Mouse (Mus musculus) limb, embryonic 12.5 days (tissue): ENCODE measurements around the gene Nlrx1. TPM values are rescaled to one million over a fixed set of nuclear protein-coding genes. Genes with fewer than 3 reads are reported as not detected.

Source experiments
- ATAC-seq: fragments of 200-750 bp; cut with Nextera tagmentation; 2 replicates; pipeline ENCODE4 v1.8.0; 2017; ENCODE audit warnings: low read depth, moderate TSS enrichment; ENCODE audit not compliant: insufficient number of reproducible peaks, insufficient read depth, low FRiP score, low TSS enrichment
- H3K27ac ChIP-seq: fragments of 300-500 bp; sonication (generic); 2 replicates; pipeline ENCODE4 v1.5.1; 2016; ENCODE audit warnings: mild to moderate bottlenecking, moderate library complexity
- H3K27me3 ChIP-seq: fragments of 300-500 bp; sonication (generic); 2 replicates; pipeline ENCODE4 v1.6.1; 2016; ENCODE audit warnings: mild to moderate bottlenecking, moderate library complexity
- H3K36me3 ChIP-seq: fragments of 300-500 bp; sonication (generic); 2 replicates; pipeline ENCODE4 v1.6.1; 2016; ENCODE audit warnings: mild to moderate bottlenecking, moderate library complexity
- H3K4me1 ChIP-seq: fragments of 300-500 bp; sonication (generic); replicated peaks from 2 replicates; pipeline ENCODE4 v1.6.1; 2016
- H3K4me2 ChIP-seq: fragments of 300-500 bp; sonication (generic); 2 replicates; pipeline ENCODE4 v1.6.1; 2016; ENCODE audit warnings: mild to moderate bottlenecking, moderate library complexity
- H3K4me3 ChIP-seq: fragments of 300-500 bp; sonication (generic); replicated peaks from 2 replicates; pipeline ENCODE4 v1.5.1; 2016; ENCODE audit warnings: mild to moderate bottlenecking
- H3K9ac ChIP-seq: fragments of 300-500 bp; sonication (generic); replicated peaks from 2 replicates; pipeline ENCODE4 v1.6.1; 2016; ENCODE audit warnings: mild to moderate bottlenecking, moderate library complexity
- H3K9me3 ChIP-seq: fragments of 300-500 bp; sonication (generic); 2 replicates; pipeline ENCODE4 v1.6.1; 2016; ENCODE audit warnings: mild to moderate bottlenecking, moderate library complexity
- WGBS: fragments of 180-500 bp; shearing (Covaris S2); methylation state at CpG from one replicate; pipeline ENCODE4 v1.1.7; 2016; 5-methylcytosine and 5-hydroxymethylcytosine counted together
- polyA plus RNA-seq: library from polyadenylated mRNA; unstranded; fragments of >200 nt; fragmentation: Nextera tagmentation; extraction: Ambion mirVana; gene quantifications from 2 replicates; pipeline ENCODE4 v1.2.1, GENCODE M21; 2016

The Nlrx1 gene
- polyA plus RNA-seq, 1 experiment from 2014 or later = 6.7 TPM

DNA sequence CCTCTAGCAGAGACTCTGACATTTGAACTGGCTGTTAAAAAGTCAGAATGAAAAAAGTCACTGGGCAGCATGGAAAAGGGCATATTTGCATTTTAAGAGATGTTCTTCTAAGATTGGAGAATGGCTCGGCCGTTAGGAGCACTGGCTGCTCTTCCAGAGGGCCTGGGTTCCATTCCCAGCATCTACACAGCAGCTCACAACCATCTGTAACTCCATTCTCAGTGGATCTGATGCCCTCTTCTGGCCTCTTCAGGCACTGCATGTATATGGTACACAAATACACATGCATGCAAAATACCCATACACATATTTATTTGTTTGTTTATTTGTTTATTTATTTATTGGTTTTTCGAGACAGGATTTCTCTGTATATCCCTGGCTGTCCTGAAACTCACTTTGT lies 678 bp upstream of the Nlrx1 start:
- Histone ChIP-seq H3K4me2 (no peak overlapping the region), H3K4me3 (no peak overlapping the region)
- ATAC-seq = no peak

DNA sequence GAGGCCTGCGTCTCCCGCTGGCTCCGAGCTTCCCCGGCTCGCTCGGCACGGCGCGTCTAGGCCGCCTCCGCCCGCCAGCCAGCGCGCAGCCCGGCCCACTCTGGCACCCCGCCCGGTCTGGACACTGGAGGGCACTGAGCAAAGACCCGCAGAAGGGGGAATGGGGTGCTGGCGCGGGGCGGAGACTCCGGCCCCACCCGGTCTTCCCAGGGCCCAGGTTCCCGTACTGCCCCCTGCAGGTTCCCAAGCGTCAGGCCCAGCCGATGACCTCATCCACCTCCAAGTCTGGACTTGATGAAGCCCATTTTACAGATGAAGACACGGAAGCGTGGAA lies 405 bp downstream of the Nlrx1 start:
- Histone ChIP-seq H3K27me3 (no peaks in the 10 kb centered on the region), H3K9ac (peak overlapping the region; percentile 83), H3K4me1 (peaks cover 10% of the 10 kb centered on the region; the same call in 1 of the 2 replicates), H3K4me3 (peak overlapping the region; percentile 50), H3K9me3 (0 out of 2 replicates have a peak, but pooled peaks cover 3% of the 10 kb centered on the region), H3K27ac (peak overlapping the region; percentile 59; the same call in 1 of the 2 replicates), H3K36me3 (no peaks in the 10 kb centered on the region), H3K4me2 (peak overlapping the region; percentile 81)
- peak; percentile 69 for ATAC-seq
- WGBS = 5% methylated on average over 28 of the region's 28 CpGs

More for the DNA sequence above, 678 bp upstream of the Nlrx1 start:
- H3K27ac ChIP-seq = no peak overlapping the region
- no peaks in the 10 kb centered on the region for H3K27me3 ChIP-seq
- H3K4me1 ChIP-seq = peaks cover 10% of the 10 kb centered on the region; the same call in 1 of the 2 replicates
- 85% methylated on average over 3 of the region's 3 CpGs for WGBS
- H3K9me3 ChIP-seq = 0 out of 2 replicates have a peak, but pooled peaks cover 3% of the 10 kb centered on the region
- H3K9ac ChIP-seq = no peak overlapping the region
- no peaks in the 10 kb centered on the region for H3K36me3 ChIP-seq

DNA sequence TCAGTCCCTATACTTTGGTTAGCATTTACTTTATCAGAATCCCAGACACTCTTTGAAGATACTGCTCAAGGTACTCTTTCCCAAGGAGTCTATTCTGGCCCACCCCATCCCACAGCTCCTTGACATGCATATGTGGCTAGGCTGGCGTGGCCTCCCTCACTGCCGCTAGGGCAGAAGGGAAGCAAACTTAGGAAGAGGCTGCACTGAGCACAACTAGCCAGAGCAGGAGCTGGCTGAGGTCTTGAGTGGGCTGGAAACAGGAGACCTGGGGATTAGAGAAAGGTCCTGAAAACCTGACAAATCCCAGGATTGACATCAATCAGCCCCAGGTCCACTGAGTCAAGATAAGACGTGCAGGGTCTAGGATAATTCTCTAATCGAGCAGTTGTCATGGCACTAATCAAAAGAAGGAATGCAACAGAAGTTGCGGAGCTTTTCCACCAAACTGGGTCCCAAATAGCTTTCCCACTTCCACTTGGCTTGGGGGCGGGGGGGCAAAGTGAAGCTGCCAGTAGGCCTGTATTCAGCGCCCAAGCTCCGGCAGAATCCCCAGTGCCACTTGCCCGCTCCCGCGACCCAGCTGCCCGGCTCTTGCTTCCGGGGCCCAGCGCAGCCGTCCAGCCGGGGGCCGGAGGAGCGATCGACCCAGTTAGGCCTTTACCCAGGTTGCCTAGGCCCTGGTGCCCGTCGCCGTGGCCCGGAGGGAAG lies 926 bp downstream of the Nlrx1 start:
- no peak for ATAC-seq
- Histone ChIP-seq H3K9ac (peak overlapping the region; percentile 83), H3K4me3 (peak overlapping the region; percentile 50), H3K4me2 (peak overlapping the region; percentile 81), H3K9me3 (0 out of 2 replicates have a peak, but pooled peaks cover 3% of the 10 kb centered on the region), H3K27me3 (no peaks in the 10 kb centered on the region), H3K36me3 (no peaks in the 10 kb centered on the region), H3K4me1 (peaks cover 10% of the 10 kb centered on the region; the same call in 1 of the 2 replicates), H3K27ac (peak overlapping the region; percentile 59; the same call in 1 of the 2 replicates)
- 15% methylated on average over 21 of the region's 23 CpGs for WGBS

DNA sequence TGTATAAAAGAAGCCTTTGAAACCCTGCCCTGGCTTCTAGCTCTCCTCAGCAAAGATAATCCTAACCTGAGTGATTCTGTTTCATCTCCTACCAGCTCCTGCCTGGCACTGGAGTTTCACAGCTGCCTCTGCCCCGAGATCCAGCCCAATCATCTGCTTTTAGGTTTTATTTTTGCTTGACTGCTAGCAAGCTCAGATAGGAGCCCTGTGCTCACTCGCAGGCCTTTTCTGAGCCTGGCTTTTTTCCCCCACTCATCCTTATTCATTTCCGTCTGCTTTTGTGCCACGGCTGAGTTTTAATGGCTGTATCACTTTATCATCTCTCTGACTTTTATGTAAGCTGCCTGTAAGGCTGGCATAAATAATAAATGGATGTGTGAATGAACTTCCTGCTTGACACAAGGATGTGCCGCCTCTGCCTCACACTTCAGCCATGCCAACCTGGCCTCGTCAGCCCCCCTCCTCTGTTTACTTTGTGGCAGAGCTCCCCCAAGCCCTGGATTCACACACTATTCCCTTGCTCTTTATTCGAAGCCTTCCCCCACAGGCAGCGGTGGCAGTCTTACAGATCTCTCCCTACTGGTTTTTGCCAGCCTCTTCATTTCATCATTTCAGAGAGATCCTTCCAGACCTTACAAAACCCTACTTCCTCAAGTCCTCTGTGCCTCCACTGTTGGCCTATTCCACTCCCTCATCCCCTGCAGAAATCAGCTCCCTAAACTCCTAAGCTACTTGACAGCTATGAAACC lies 1.7 kb downstream of the Nlrx1 start:
- H3K4me3 ChIP-seq = peak overlapping the region; percentile 50; the same call in 1 of the 2 replicates
- H3K4me1 ChIP-seq = peaks cover 10% of the 10 kb centered on the region; the same call in 1 of the 2 replicates
- 0 out of 2 replicates have a peak overlapping the region, but pooled peaks have one; percentile 7 for H3K27ac ChIP-seq
- H3K9ac ChIP-seq = peak overlapping the region; percentile 83; the same call in 1 of the 2 replicates
- H3K9me3 ChIP-seq = 0 out of 2 replicates have a peak, but pooled peaks cover 3% of the 10 kb centered on the region
- no peak for ATAC-seq
- H3K4me2 ChIP-seq = peak overlapping the region; percentile 81
- WGBS = 64% methylated on average over 8 of the region's 8 CpGs
- no peaks in the 10 kb centered on the region for H3K27me3 ChIP-seq
- H3K36me3 ChIP-seq = no peaks in the 10 kb centered on the region

DNA sequence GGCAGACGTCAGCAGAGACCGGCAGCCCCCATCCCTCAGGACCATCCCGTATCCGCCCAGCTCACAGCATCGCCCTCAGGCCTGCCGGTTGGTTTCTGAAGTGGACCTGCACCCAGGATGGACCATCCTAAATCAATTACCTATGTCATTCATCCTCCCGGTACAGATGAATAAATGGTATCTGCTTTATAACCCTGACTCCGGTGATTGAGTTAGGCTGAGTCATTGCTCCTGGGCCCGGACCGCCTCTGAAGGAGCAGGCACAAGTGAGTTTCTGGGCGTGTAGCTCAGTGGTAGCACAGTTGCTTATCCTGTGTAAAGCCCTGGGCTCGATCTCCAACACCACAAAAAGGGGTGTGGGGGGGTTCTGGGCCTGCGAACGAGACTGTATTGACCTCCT lies 7.0 kb downstream of the Nlrx1 start:
- Histone ChIP-seq H3K9me3 (no peaks in the 10 kb centered on the region), H3K27me3 (no peaks in the 10 kb centered on the region), H3K4me1 (no peaks in the 10 kb centered on the region), H3K27ac (no peak overlapping the region), H3K36me3 (no peaks in the 10 kb centered on the region), H3K4me3 (no peak overlapping the region), H3K4me2 (no peak overlapping the region), H3K9ac (no peak overlapping the region)
- 83% methylated on average over 14 of the region's 14 CpGs for WGBS
- ATAC-seq = no peak

DNA sequence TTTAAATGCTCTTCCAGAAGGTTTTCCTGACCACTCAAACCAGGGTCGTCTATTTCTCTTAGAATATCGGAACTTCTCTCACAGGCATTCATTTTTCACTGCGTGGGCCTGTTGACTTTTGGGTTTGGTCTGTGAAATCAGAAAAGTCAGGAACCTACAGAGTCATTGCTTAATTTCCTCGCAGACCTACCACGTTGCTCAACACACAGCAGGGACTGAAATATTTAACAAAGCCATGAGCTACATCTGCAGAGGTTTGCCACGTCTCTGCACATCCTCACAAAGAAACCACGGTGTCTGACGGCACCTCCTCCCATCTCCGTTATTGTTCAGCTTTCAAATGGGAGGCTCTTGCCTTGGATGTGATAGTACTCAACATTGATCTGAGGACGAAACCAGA lies 9.4 kb downstream of the Nlrx1 start:
- Histone ChIP-seq H3K9me3 (no peaks in the 10 kb centered on the region), H3K27me3 (no peaks in the 10 kb centered on the region), H3K4me3 (no peak overlapping the region), H3K4me2 (no peak overlapping the region), H3K27ac (no peak overlapping the region), H3K9ac (no peak overlapping the region), H3K4me1 (peaks cover 23% of the 10 kb centered on the region), H3K36me3 (no peaks in the 10 kb centered on the region)
- no peak for ATAC-seq
- WGBS = 83% methylated on average over 10 of the region's 10 CpGs

DNA sequence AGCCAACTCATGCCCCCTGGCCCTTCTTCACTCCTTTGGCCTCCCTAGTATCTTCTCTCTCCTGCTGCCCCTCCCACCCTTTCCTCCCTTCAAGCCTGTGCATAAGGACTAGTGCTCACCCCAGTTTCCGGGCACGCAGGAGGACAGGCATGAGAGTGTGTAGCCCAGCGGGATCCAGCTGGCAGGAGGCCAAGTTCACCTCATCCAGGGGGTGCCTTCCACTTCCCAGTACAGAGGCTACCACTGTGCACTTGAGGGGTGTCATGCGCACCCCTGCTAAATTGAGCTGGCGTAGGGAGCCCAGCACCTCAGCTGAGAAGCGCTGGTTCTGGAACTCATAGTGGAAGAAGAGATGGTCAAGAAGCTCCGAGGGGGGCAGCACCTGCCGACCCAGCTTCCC lies 12.2 kb downstream of the Nlrx1 start:
- Histone ChIP-seq H3K27ac (no peak overlapping the region), H3K4me3 (no peak overlapping the region), H3K9me3 (no peaks in the 10 kb centered on the region), H3K4me2 (no peak overlapping the region), H3K27me3 (peaks cover 1% of the 10 kb centered on the region; the same call in 1 of the 2 replicates), H3K9ac (no peak overlapping the region), H3K36me3 (no peaks in the 10 kb centered on the region), H3K4me1 (peaks cover 32% of the 10 kb centered on the region)
- 87% methylated on average over 8 of the region's 8 CpGs for WGBS
- no peak for ATAC-seq

DNA sequence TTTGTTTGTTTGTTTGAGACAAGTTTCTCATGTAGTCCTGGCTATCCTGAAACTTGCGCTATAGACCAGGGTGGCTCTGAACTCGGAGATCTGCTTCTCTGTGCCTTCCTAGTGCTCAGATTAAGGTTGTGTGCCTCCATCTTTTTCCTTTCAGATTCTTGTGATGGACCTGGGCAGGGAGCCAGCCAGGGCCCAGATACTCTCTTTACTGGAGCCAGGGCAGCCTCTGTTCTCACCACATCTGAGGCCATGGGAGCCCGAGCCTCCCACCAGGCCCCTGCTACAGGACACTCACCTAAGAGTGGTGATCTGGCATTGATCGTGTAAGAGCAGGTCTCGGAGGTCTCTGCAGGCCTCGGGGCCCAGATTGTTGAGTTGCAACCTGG lies 13.3 kb downstream of the Nlrx1 start:
- Histone ChIP-seq H3K9me3 (no peaks in the 10 kb centered on the region), H3K27ac (peak overlapping the region; percentile 59), H3K4me2 (no peak overlapping the region), H3K4me3 (no peak overlapping the region), H3K9ac (no peak overlapping the region), H3K27me3 (peaks cover 3% of the 10 kb centered on the region; the same call in 1 of the 2 replicates), H3K36me3 (no peaks in the 10 kb centered on the region), H3K4me1 (peaks cover 32% of the 10 kb centered on the region)
- ATAC-seq = no peak
- WGBS = 48% methylated on average over 6 of the region's 6 CpGs

DNA sequence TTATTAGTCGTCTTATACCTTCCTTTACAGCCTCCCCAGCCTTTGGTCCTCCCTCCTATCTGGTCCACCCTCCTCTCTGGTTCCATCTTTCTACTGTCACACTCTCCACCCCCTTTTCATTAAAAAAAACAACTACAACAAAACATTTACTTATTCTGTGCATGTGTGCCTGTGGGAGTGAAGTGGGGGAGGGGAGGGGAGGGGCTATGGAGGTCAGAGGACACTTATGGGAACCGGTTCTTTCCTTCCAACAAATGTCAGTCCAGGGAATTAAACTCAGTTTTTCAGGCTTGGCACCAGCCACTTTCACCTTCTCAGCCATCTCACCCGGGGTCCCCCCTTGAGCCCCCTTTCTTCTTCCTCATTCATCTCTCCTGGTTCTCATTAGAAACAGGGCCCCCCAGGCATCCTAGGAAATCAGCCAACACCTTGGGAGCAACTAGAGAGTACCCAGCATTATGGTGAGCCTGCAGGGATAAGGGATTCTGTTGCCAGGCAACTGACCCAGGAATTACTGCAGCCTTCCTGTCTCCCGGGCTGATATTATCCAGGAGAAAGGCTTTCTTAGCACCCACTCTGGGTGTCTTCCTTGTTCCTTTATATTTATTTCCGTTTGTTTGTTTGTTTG lies 13.8 kb downstream of the Nlrx1 start:
- peak; percentile 39; the same call in 1 of the 2 replicates for ATAC-seq
- H3K4me2 ChIP-seq = peak overlapping the region; percentile 9; the same call in 1 of the 2 replicates

DNA sequence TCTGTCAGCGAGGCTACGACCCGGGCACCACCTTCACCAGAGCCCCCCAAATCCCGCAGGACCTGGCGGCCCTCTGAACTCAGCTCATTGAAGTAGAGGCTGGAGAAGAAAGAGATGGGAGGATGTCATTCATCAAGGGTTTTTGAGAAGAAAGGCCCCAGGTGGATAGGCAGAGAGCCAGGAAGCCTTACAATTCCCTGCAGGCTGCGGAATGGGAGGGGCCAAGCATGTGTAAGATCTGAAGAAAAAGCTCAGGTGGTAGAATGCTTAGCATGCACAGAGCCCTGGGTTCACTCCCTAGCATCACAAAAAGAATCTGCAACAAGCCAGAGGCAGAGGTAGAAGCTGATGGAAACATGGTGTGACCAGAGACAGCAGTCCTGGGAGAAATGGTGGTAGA lies 15.0 kb downstream of the Nlrx1 start:
- H3K27ac ChIP-seq = 0 out of 2 replicates have a peak overlapping the region, but pooled peaks have one; percentile 4
- no peaks in the 10 kb centered on the region for H3K9me3 ChIP-seq
- H3K4me2 ChIP-seq = no peak overlapping the region
- peaks cover 12% of the 10 kb centered on the region for H3K27me3 ChIP-seq
- 73% methylated on average over 6 of the region's 6 CpGs for WGBS
- no peak overlapping the region for H3K4me3 ChIP-seq
- no peaks in the 10 kb centered on the region for H3K36me3 ChIP-seq
- peaks cover 32% of the 10 kb centered on the region for H3K4me1 ChIP-seq
- no peak overlapping the region for H3K9ac ChIP-seq
- ATAC-seq = no peak

More for the DNA sequence above, 13.8 kb downstream of the Nlrx1 start:
- WGBS = 5% methylated on average over 5 of the region's 5 CpGs
- H3K36me3 ChIP-seq = no peaks in the 10 kb centered on the region
- peak overlapping the region; percentile 59 for H3K27ac ChIP-seq
- no peak overlapping the region for H3K4me3 ChIP-seq
- H3K4me1 ChIP-seq = peaks cover 32% of the 10 kb centered on the region
- H3K27me3 ChIP-seq = peaks cover 5% of the 10 kb centered on the region
- no peaks in the 10 kb centered on the region for H3K9me3 ChIP-seq
- 0 out of 2 replicates have a peak overlapping the region, but pooled peaks have one; percentile 4 for H3K9ac ChIP-seq

DNA sequence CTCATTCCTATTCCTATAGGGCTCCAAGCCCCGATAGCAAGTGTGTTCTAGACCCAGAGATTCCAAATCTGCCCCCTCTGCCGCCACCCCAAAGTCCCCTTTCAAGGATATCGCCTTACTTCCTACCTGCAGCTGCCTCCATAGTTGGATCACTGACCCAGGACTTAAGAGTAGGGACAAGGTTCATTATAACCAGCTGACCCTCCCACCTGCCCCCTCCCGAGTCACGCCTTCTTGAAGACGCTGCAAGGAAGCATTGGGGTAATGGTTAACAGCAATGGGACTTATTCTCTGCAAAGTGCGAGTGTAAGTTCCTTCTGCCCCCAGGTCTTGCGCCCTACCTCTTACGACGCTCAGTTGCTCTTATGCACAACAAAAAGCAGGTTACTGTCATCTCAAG lies 17.1 kb downstream of the Nlrx1 start, which contains the start of gene Pdzd3:
TSS of gene Pdzd3 (minus strand) at position 158 of the 400 bp plus-strand sequence.
- Histone ChIP-seq H3K4me2 (no peak within 1 kb of the TSS), H3K4me3 (no peak within 1 kb of the TSS), H3K9ac (no peak within 1 kb of the TSS), H3K9me3 (no peaks in the 10 kb centered on the region), H3K36me3 (no peaks in the 10 kb centered on the region), H3K27ac (no peak within 1 kb of the TSS), H3K4me1 (peaks cover 32% of the 10 kb centered on the region), H3K27me3 (peaks cover 12% of the 10 kb centered on the region)
- WGBS = 73% methylated on average over 10 of the region's 10 CpGs
- no peak for ATAC-seq
